Mouse (Mus musculus) left cerebral cortex, adult 11 months (tissue): ENCODE data around the gene Mrps24.

Experiments used
- DNase-seq: peaks from one replicate; pipeline ENCODE4 v3.0.0; 2022; ENCODE audit warnings: low spot score

The Mrps24 gene

DNA sequence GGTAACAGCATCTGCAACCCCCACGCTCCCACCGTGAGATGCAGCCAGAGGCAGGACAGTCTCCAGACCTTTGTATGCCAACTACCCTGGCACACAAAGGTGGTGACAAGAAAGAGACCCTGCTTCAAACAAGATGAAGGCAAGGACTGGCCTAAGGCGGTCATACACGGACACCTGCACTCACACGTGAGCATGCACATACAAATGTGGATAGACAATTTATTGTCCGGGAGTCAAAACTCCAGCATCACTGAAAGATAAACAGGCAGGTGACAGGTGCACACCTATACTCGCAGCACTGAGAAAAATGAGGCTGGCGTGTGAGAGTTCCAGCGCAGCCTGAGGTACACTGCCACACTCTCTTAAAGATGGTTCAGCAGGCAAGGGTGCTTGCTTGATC lies 9.5 kb downstream of the Mrps24 start:
- DNase-seq = no peak

GRCm38 (mm10) chr11:5703341-5703740 lies 12.1 kb downstream of the Mrps24 start:
- no peak for DNase-seq

- no peak for DNase-seq
Measured at GRCm38 (mm10) chr11:5702957-5703332, 12.5 kb downstream of the Mrps24 start.

GRCm38 (mm10) chr11:5702271-5702956 lies 13.1 kb downstream of the Mrps24 start:
- DNase-seq = no peak

DNA sequence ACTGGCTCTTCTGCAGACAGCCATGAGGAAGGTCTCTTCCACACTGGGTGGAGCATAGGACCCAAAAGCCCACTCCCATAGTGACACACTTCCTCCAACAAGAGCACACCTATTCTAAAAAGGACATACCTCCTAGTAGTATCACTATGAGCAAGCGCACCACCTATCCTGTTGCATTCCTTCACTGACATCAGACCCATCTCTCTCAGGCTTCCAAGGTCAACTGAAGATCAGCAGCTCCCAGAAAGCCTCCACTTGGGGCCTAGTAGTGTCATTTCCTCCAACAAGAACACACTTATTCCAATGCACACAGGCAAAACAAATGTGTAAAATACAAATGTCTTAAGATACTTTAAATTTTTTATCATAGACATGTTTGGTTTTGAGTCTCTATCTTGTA lies 13.7 kb downstream of the Mrps24 start:
- no peak for DNase-seq

DNA sequence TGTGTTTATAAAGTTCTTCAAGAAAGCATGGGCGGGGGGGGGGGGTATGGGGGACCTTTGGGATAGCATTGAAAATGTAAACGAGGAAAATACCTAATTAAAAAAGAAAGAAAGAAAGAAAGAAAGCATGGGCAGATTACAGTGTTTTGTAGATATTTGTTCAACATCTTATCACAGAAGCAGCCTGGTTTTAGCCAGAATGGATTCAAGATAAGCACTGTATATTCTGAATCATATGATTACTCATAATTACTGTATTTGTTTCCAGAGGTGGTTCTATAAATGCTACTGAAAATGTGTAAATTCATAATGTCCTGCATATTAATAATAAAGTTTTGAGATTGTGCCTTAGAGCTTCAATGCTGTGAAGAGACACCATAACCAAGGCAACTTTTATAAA lies 14.2 kb downstream of the Mrps24 start:
- no peak for DNase-seq

- DNase-seq = no peak
Measured at GRCm38 (mm10) chr11:5700808-5701207, 14.7 kb downstream of the Mrps24 start.

DNA sequence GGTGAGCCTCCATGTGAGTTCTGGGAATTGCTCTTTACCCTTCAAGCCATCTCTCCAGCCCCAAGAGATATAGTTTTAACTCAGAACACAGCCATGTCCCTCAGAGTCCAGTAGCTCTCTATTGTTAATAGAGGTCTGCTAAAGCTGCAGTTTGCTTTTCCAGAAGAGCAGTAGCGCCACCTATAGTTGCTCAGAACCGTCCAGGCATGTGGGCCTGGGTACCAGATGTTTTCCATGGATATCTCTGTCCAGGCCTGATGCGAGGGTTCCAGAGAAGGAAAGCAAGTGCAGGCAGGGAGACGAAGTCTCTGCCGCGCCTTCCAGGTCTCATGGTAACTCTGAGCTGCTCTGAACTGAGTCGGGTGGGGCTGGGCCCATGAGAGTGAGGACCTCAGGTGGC lies 23.7 kb downstream of the Mrps24 start:
- no peak for DNase-seq

DNA sequence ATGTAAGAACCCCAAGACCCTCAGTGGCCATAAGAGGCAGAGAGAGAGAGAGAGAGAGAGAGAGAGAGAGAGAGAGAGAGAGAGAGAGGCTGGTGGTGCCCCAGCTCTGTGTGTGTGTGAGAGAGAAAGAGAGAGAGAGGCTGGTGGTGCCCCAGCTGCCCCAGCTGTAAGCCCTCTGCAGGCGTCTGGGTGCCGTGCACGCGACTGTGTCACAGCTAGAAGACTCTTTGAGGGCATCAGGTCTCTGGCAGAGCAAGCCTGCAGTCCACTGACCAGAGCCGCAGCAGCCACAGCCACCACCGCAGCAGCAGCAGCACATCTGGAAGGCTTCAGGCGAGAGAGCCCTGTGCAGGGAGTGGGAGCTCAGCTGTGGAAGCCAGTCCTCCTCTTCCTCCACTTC lies 31.2 kb downstream of the Mrps24 start:
- no peak for DNase-seq

DNA sequence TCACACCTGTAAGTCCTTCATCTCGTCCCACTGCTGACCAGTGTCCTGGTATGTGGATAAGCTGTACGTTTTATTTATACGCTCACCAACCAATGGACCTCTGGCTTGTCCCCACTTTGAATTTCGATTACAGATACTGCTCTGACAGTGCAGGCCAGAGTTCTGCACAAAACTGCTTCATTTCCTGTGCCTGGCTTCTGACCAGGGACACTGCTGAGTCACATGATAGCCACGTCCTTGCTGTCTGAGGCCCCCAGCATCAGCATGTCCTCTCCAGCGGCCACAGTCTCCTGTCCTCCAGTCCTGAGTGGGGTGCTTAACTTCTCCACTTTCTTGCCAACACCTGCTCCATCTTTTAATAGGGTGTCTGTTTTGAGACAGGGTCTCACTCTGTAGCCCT lies 32.9 kb downstream of the Mrps24 start:
- DNase-seq = no peak
